Mouse (Mus musculus): Measurements from ENCODE around the gene Trip10. TPM values are rescaled to one million over a fixed set of nuclear protein-coding genes. Genes with fewer than 3 reads are reported as not detected.

Gene Trip10
- total RNA-seq, 4 experiments from 2014 or later, result 117 to 154 (median 134) TPM

DNA sequence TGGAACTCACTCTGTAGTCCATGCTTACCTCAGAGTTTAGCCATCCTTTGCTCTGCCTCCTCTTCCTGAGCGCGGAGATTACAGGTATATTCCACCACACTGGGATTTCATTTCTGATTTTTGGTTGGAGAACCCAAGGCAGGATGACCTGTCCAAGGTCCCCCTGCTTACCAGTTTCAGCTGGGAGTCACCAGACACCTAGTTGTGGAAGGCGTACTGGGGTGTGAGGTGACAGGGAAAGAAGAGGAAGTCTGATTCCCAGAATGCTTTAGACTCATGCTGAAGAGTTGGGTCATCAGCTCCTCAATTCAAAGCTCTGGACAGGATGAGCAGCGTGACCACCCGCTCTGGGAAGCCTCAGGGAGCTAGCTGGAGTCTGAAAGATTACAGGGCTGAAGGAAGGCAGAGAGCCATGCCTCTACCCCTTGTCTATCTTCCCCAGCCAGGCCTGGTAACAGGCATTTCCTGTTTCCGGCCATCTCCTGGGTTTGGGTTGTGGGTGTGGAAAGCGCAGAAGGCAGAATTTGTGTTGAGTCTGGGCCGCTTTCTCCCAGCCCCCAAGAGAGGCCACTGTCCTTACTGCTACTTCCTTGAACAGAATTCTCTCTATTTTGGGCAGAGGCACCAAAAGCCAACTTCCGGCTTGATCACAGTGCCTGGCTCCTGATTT is 40.9 kb downstream of the Trip10 start:
- DNase-seq (ENCODE audit: low spot score), result peak; percentile 38

DNA sequence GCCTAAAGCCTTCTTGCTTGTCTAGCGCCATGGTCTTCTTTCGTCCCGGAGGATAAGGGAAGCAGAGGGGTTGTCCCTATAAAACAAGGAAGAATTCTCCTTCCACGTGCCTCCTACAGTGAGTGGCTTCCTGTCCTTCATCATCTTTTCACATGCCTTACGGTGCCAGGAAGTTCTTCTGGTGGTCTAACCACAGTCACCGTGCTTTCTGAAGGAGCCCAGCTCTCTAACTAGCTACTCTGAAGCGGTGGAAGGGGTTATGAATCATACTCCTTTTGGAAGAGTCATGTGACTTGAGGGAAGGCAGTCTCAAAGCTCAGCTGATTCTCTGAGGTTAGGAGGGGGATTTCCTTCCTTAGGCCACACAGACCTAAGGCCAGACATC is 41.4 kb downstream of the Trip10 start:
- no peak for DNase-seq (ENCODE audit: low spot score)

- DNase-seq (ENCODE audit: low spot score), result no peak
Measured at GRCm38 (mm10) chr17:57292302-57292701, 43.0 kb downstream of the Trip10 start.

DNA sequence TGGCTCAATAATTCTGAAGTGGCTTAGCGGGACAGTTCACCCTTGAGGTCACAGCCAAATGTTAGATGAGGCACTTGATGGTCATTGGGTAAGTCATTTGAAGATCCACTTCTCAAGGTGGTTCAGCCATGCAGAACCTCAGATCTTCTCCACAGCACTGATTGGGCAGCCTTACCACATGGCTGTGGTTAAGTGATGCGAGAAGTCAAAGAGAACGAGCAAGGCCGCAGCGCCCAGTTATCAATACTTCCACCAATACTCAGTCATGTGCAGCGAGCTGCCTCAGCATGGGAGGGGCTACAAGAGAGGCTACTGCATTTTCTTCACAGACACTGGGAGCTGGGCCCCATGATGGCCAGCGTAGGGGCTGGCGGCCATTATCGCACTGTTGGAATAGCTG is 43.7 kb downstream of the Trip10 start:
- DNase-seq (ENCODE audit: low spot score), result no peak

- DNase-seq (ENCODE audit: low spot score), result no peak
Measured at GRCm38 (mm10) chr17:57295935-57296334, 46.7 kb downstream of the Trip10 start.

GRCm38 (mm10) chr17:57297040-57297439 is 47.8 kb downstream of the Trip10 start:
- no peak for DNase-seq (ENCODE audit: low spot score)

GRCm38 (mm10) chr17:57305593-57305992 is 56.3 kb downstream of the Trip10 start:
- no peak for DNase-seq (ENCODE audit: low spot score)

DNA sequence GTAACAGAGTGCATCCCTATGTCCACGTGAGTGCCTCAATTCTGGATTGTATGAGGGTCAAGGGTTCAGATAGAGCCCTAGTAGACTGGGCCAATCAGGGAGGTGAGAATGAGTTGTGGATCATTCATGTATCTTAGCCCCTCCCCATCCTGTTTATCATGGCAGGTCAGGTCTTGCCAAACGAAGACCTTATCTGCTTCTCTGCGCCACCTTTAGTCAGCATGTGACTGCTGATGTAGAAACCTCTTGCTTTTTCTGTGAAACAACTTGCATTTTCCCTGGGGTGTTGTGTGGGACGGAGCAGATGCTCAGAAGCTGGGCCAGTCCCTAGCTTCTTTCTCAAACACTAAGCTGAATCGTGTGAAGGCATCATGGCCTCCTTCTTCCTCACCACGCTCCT is 57.8 kb downstream of the Trip10 start:
- DNase-seq (ENCODE audit: low spot score), result no peak

GRCm38 (mm10) chr17:57311801-57312200 is 62.5 kb downstream of the Trip10 start:
- DNase-seq (ENCODE audit: low spot score), result no peak

Small RNA genes within 50 kb of the gene (microRNA-seq; reads per million reads assigned to microRNA genes)
- gene Mir6978, result not detected

Other genes starting within 250 kb of the Trip10 start
- gene Pspn, start 249.4 kb upstream of the Trip10 start, total RNA-seq (2022), result not detected
- gene Gtf2f1, start 238.2 kb upstream of the Trip10 start, total RNA-seq (2022), result 10 to 100 TPM; 17.7 to 25.1 (median 20.6) TPM
- gene Gm17949, start 238.0 kb upstream of the Trip10 start, total RNA-seq (2022), result under 1 TPM in 2 of 4 experiments, not detected in 2; 0.37 to 0.60 TPM
- 10 to 100 TPM; 35.0 to 47.6 (median 38.6) TPM for gene Khsrp, start 217.9 kb upstream of the Trip10 start, total RNA-seq (2022)
- not detected for gene Slc25a41, start 207.8 kb upstream of the Trip10 start, total RNA-seq (2022)
- under 1 TPM in 2 of 4 experiments, not detected in 2; 0.23 to 0.72 TPM for gene Crb3, start 190.3 kb upstream of the Trip10 start, total RNA-seq (2022)
- gene Slc25a23, start 189.6 kb upstream of the Trip10 start, total RNA-seq (2022), result 10 to 100 TPM; 64.7 to 74.7 (median 70.4) TPM
- gene Dennd1c, start 170.9 kb upstream of the Trip10 start, total RNA-seq (2022), result 1 to 10 TPM in 2 of 4 experiments, under 1 TPM in 2; 0.90 to 1.6 (median 1.2) TPM
- gene Tubb4a, start 161.7 kb upstream of the Trip10 start, total RNA-seq (2022), result 1 to 10 TPM; 1.1 to 1.7 (median 1.4) TPM
- under 1 TPM; 0.25 to 0.83 (median 0.43) TPM for gene Tnfsf9, start 144.1 kb upstream of the Trip10 start, total RNA-seq (2022)
- not detected for gene Cd70, start 99.7 kb upstream of the Trip10 start, total RNA-seq (2022)
- gene Tnfsf14, start 55.3 kb upstream of the Trip10 start, total RNA-seq (2022), result under 1 TPM in 1 of 4 experiments, not detected in 3; 0.20 TPM
- gene C3, start 21.3 kb upstream of the Trip10 start, total RNA-seq (2022), result 100 to 1,000 TPM in 2 of 4 experiments, 10 to 100 TPM in 2; 65.8 to 155 (median 120) TPM
- gene Gpr108, start 1.0 kb upstream of the Trip10 start, total RNA-seq (2022), result 10 to 100 TPM; 29.1 to 35.0 (median 31.0) TPM
- gene Vav1, start 29.6 kb downstream of the Trip10 start, total RNA-seq (2022), result 1 to 10 TPM; 1.1 to 1.9 (median 1.4) TPM
- gene Adgre1, start 109.2 kb downstream of the Trip10 start, total RNA-seq (2022), result 10 to 100 TPM in 1 of 4 experiments, 1 to 10 TPM in 3; 4.0 to 16.4 (median 5.3) TPM

Data from heart, adult 8-10 months (tissue).